Comparison of ENCODE assay signal across 14 mouse cellular contexts in genomic region chr6:94718607-94719346, GRCm38 (mm10). TPM values are rescaled to one million over a fixed set of nuclear protein-coding genes. Genes with fewer than 3 reads are reported as not detected.
DNase-seq lines count a peak whose midpoint lies in the region; ATAC-seq and TF ChIP-seq lines count a peak whose summit lies in the region.
"Had no signal": no experiment of that assay in that cellular context is flagged by ENCODE, and none has a peak within 500 bp of the region (broad histone marks: within the 10 kb centered on the region; RNA-seq: fewer than 3 reads in every experiment).

No protein-coding gene starts in this region.

- H3K4me1 ChIP-seq in heart, embryonic 16.5 days (ENCODE audit: control insufficient read depth, insufficient read depth, low read length), result no peaks in the 10 kb centered on the region; the same call in 1 of the 2 replicates
- peaks cover 26% of the 10 kb centered on the region for H3K4me1 ChIP-seq in limb, embryonic 14.5 days (ENCODE audit: control insufficient read depth, insufficient read depth, low read length)
- H3K4me1 ChIP-seq: midbrain, embryonic 15.5 days had no signal

- no peak overlapping the region for H3K4me3 ChIP-seq in heart, embryonic 16.5 days (ENCODE audit: low read length)
- no peak overlapping the region for H3K4me3 ChIP-seq in limb, embryonic 14.5 days (replicated peaks; ENCODE audit: low read length)
- H3K4me3 ChIP-seq: forebrain, embryonic 13.5 days; midbrain, embryonic 15.5 days; neural tube, embryonic 13.5 days had no signal

- H3K36me3 ChIP-seq in heart, embryonic 16.5 days (ENCODE audit: control insufficient read depth, insufficient read depth), result no peaks in the 10 kb centered on the region
- no peaks in the 10 kb centered on the region for H3K36me3 ChIP-seq in limb, embryonic 14.5 days (ENCODE audit: control insufficient read depth, insufficient read depth, low read length)
- H3K36me3 ChIP-seq: midbrain, embryonic 15.5 days; neural tube, embryonic 13.5 days had no signal

- WGBS in heart, embryonic 16.5 days, result 78% methylated on average over 15 of the region's 15 CpGs
- WGBS in limb, embryonic 14.5 days, result 66% methylated on average over 15 of the region's 15 CpGs

- ATAC-seq in heart, embryonic 16.5 days (replicated peaks; ENCODE audit: extremely low read depth, insufficient read depth, low FRiP score), result no peak
- no peak for ATAC-seq in limb, embryonic 14.5 days (ENCODE audit: low FRiP score, low read depth)

- no peak overlapping the region for H3K9ac ChIP-seq in heart, embryonic 16.5 days (ENCODE audit: low read length)
- H3K9ac ChIP-seq in limb, embryonic 14.5 days (ENCODE audit: low read depth, low read length, severe bottlenecking), result no peak overlapping the region
- H3K9ac ChIP-seq: forebrain, embryonic 13.5 days; midbrain, embryonic 15.5 days; neural tube, embryonic 13.5 days had no signal

- H3K27me3 ChIP-seq in heart, embryonic 16.5 days (ENCODE audit: control insufficient read depth, insufficient read depth, low read length), result 0 out of 2 replicates have a peak, but pooled peaks cover 2% of the 10 kb centered on the region
- no peaks in the 10 kb centered on the region for H3K27me3 ChIP-seq in limb, embryonic 14.5 days (ENCODE audit: control insufficient read depth, insufficient read depth, low read length)
- H3K27me3 ChIP-seq: forebrain, embryonic 13.5 days; midbrain, embryonic 15.5 days; neural tube, embryonic 13.5 days had no signal

- peak overlapping the region; percentile 67; the same call in 1 of the 2 replicates for H3K27ac ChIP-seq in heart, embryonic 16.5 days (ENCODE audit: low read length)
- H3K27ac ChIP-seq in limb, embryonic 14.5 days (replicated peaks; ENCODE audit: low read depth, low read length), result peak overlapping the region; percentile 76
- H3K27ac ChIP-seq: forebrain, embryonic 13.5 days; midbrain, embryonic 15.5 days; neural tube, embryonic 13.5 days had no signal

- H3K4me2 ChIP-seq in heart, embryonic 16.5 days (ENCODE audit: low read depth, low read length), result no peak overlapping the region
- no peak overlapping the region for H3K4me2 ChIP-seq in limb, embryonic 14.5 days (replicated peaks; ENCODE audit: low read depth, low read length, severe bottlenecking)
- H3K4me2 ChIP-seq: forebrain, embryonic 13.5 days; liver, embryonic 11.5 days; midbrain, embryonic 15.5 days; neural tube, embryonic 13.5 days had no signal

- intact Hi-C loops in heart, postnatal 10 days (cut with DNase I), result no loop called here

- no peak for TF ChIP-seq POLR2A in limb, embryonic 14.5 days (IDR thresholded peaks at IDR 0.05; ENCODE audit: borderline replicate concordance, extremely low read depth, insufficient read depth, insufficient read length)

- no peak for DNase-seq in heart, postnatal 10 days
- peak; percentile 23 for DNase-seq in ZHBTc4 (ENCODE audit: low read depth, low spot score)
- DNase-seq in fat pad, adult 2 months (ENCODE audit: extremely low read depth, low read depth, low spot score), result peak; percentile 84
- DNase-seq in limb, embryonic 14.5 days (ENCODE audit: low spot score), result no peak
- DNase-seq in thymus, postnatal 25 days, result no peak
- no peak for DNase-seq in spleen, postnatal 4 days (ENCODE audit: low spot score in 2 of 2)
- no peak for DNase-seq in kidney, postnatal 14 days
- DNase-seq: retina, postnatal 1 day; thymus, postnatal 14 days had no signal

- no peaks in the 10 kb centered on the region for H3K9me3 ChIP-seq in heart, embryonic 16.5 days (replicated peaks; ENCODE audit: control insufficient read depth, low read length)
- no peaks in the 10 kb centered on the region for H3K9me3 ChIP-seq in limb, embryonic 14.5 days (ENCODE audit: control insufficient read depth, low read length)
- H3K9me3 ChIP-seq: forebrain, embryonic 13.5 days; midbrain, embryonic 15.5 days; neural tube, embryonic 13.5 days had no signal

RNA-seq across cellular contexts. Expression of gene Lrig1, which starts 18.8 kb away (rescaled TPM):
- polyA plus RNA-seq in heart, embryonic 16.5 days (2015; fragmentation: Nextera tagmentation; extraction: Ambion mirVana), result 7.7 and 8.9 TPM in 2 replicates
- 10 to 100 TPM; 27.3 to 27.7 TPM for total RNA-seq in heart, postnatal 10 days (2021)
- 49.4 and 59.6 TPM in 2 replicates for polyA plus RNA-seq in limb, embryonic 14.5 days (2012; rRNA removed)
- 31.2 and 35.1 TPM in 2 replicates for polyA plus RNA-seq in limb, embryonic 14.5 days (2014; fragmentation: Nextera tagmentation; extraction: Ambion mirVana)

Comparison
In these comparisons a context has a peak if more than half of its experiments do, and no peak if none do; other contexts are left out.
1. DNase-seq: peak in ZHBTc4 (single experiment) and fat pad, adult 2 months (single experiment); none in heart, postnatal 10 days (0 of 2), limb, embryonic 14.5 days (single experiment), thymus, postnatal 25 days (single experiment), spleen, postnatal 4 days (0 of 2) and kidney, postnatal 14 days (single experiment).